Mouse (Mus musculus) ES-E14 (cell line): ENCODE data around the gene Insrr. TPM values are rescaled to one million over a fixed set of nuclear protein-coding genes. Genes with fewer than 3 reads are reported as not detected.

Experiments used
- DNase-seq: peaks from one replicate; pipeline ENCODE4 v3.0.0-alpha.2; 2013; ENCODE audit warnings: low read depth, low spot score
- H3K27ac ChIP-seq: 2 replicates; pipeline ENCODE4 v1.5.1; 2012; ENCODE audit warnings: low read depth, mild to moderate bottlenecking, low read length, moderate library complexity, mixed read lengths; ENCODE audit not compliant: poor library complexity, insufficient read depth, severe bottlenecking
- H3K36me3 ChIP-seq: 2 replicates; pipeline ENCODE4 v1.6.1; 2012; ENCODE audit warnings: mild to moderate bottlenecking, low read length, moderate library complexity, mixed read lengths; ENCODE audit not compliant: control insufficient read depth, poor library complexity, insufficient read depth, severe bottlenecking
- H3K4me1 ChIP-seq, 2 experiments: fragments of 150-350 bp in 1 of 2; sonication (generic) in 1 of 2; 2 replicates each; pipeline ENCODE4 v1.6.1; 2012; ENCODE audit warnings: low read length in 2 of 2, mild to moderate bottlenecking in 1 of 2, mixed read lengths in 1 of 2; ENCODE audit not compliant: control insufficient read depth in 2 of 2, insufficient read depth in 2 of 2, poor library complexity in 1 of 2
- H3K4me3 ChIP-seq, 2 experiments: fragments of 150-350 bp in 1 of 2; sonication (generic) in 1 of 2; 2 replicates each; pipeline ENCODE4 v1.5.1; 2012; ENCODE audit warnings: low read length in 2 of 2, low read depth in 1 of 2, mild to moderate bottlenecking in 1 of 2, mixed read lengths in 1 of 2; ENCODE audit not compliant: insufficient read depth in 1 of 2, poor library complexity in 1 of 2, severe bottlenecking in 1 of 2
- H3K9ac ChIP-seq: 2 replicates; pipeline ENCODE4 v1.6.1; 2012; ENCODE audit warnings: low read depth, mild to moderate bottlenecking, low read length, mixed read lengths; ENCODE audit not compliant: poor library complexity, insufficient read depth, severe bottlenecking
- H3K9me3 ChIP-seq: fragments of 150-350 bp; sonication (generic); 2 replicates; pipeline ENCODE4 v1.6.1; 2012; ENCODE audit warnings: low read depth, mild to moderate bottlenecking, low read length; ENCODE audit not compliant: control insufficient read depth, insufficient read depth
- CHD2 ChIP-seq: IDR thresholded peaks from 2 replicates; pipeline ENCODE4 v1.6.1; 2014; ENCODE audit warnings: mild to moderate bottlenecking, low read depth, low read length, inconsistent platforms
- HCFC1 ChIP-seq: IDR thresholded peaks from 2 replicates; pipeline ENCODE4 v1.6.1; 2012; ENCODE audit warnings: low read length, inconsistent platforms, borderline replicate concordance; ENCODE audit not compliant: insufficient read depth
- MAFK ChIP-seq: IDR thresholded peaks from 2 replicates; pipeline ENCODE4 v1.6.1; 2014; ENCODE audit warnings: mild to moderate bottlenecking, low read depth, low read length, inconsistent platforms; ENCODE audit not compliant: insufficient read depth
- ZC3H11A ChIP-seq: IDR thresholded peaks from 2 replicates; pipeline ENCODE4 v1.6.1; 2012; ENCODE audit warnings: low read depth, mild to moderate bottlenecking, inconsistent platforms, low read length, borderline replicate concordance
- ZNF384 ChIP-seq: IDR thresholded peaks from 2 replicates; pipeline ENCODE4 v1.6.1; 2012; ENCODE audit warnings: low read depth, low read length, inconsistent platforms
- in situ Hi-C, 2 experiments: fragments of 600-800 bp; cut with MboI; formaldehyde crosslinking; loops; one replicate each; pipeline ENCODE4 v1.15.1; 2025; ENCODE audit warnings: low sequenced_read_pairs in 2 of 2, inconsistent platforms in 1 of 2; ENCODE audit not compliant: unreplicated experiment in 2 of 2
- total RNA-seq: library from RNA; depleted of rRNA; stranded (reverse); fragments of 300-350 nt; gene quantifications from 2 replicates; pipeline ENCODE4 v1.2.3, GENCODE M21; 2012

Insrr gene
- total RNA-seq, 1 experiment = 0.18 TPM

DNA sequence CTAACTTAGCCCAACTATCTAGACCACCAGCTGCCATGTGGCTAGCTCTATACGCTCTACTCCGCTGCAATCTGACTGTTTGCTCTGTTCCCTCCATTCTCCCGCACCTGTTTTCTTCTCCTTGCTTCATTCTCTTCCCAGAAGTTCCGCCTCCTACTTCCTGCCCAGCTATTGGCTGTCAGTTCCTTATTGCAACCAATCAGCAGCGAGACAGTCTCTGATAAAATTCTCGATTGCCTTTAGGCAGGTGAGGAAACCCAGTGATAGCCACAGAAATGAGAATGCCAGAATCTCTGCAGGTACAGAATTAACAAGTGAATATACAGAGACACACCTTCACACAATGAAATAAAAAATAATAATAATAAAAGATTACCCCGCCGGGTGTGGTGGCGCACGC, 32.3 kb downstream of the Insrr start:
- Histone ChIP-seq H3K36me3 (no peaks in the 10 kb centered on the region), H3K9me3 (no peaks in the 10 kb centered on the region), H3K4me1 (0 out of 4 replicates have a peak, but pooled peaks cover 0 to 2% of the 10 kb centered on the region in 2 experiments), H3K27ac (no peak overlapping the region), H3K4me3 (no peak overlapping the region; a peak in 1 of 4 replicates), H3K9ac (no peak overlapping the region)
- peak; percentile 37 for DNase-seq
- in situ Hi-C loops = no loop called here
- TF ChIP-seq HCFC1 (no peak), CHD2 (0 out of 2 replicates have a peak, but pooled peaks have one; percentile 28)

DNA sequence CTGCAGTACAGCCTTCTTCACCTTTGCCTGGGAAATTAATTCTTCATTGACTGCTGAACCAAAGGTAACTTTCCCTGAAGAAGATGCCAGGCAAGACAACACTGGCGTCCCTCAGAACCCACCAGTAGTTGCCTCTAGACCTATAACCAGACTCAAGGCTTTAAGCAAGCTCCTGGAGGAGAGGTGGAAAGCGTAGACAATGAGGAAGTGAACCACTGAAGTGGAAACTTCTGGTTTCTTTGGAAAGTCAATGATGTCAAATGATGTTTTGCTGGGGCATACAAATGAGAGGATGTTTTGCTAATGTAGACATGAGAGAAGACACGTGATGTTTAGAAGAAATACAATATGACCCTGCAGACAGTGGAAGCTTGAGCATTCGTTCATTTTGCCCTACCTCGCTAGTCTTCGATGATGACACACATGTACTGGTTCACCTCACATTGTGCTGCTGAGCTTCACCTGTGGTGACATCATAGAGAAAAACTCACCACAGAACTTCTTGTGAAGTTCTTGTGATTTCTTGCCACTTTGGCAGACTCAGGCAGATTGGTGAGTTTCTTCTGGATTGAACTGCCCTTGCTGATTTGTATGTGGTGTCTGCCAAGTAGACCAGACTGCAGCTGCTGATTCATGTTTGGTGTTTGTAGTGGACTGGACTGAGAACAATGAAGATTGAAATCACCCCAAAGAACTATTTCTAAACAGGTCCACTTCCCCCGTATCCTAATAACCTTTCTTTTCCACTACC, 35.5 kb downstream of the Insrr start:
- Histone ChIP-seq H3K27ac (no peak overlapping the region), H3K4me3 (no peak overlapping the region), H3K36me3 (no peaks in the 10 kb centered on the region), H3K9ac (no peak overlapping the region), H3K9me3 (no peaks in the 10 kb centered on the region), H3K4me1 (0 out of 4 replicates have a peak, but pooled peaks cover 0 to 2% of the 10 kb centered on the region in 2 experiments)
- TF ChIP-seq CHD2 (no peak), ZNF384 (no peak)
- in situ Hi-C loops = no loop called here
- DNase-seq = no peak

DNA sequence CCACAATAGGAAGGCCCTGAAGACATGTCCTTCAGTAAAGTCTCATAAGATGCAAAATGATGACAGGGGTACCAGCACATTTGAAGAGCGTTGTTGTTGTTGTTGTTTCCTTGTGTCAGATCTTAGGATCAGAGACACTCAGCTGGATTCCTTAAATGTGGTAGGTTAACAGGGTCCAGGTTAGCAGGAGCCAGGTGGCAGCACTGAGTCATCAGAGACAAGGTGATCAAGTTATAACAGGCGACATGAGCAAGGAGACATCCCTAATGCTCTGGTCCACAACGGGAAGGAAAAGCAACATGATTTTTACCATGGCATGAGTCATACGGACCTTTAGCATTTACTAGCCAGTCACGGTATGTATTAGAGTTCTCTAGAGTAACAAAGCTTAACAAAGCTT, 36.7 kb downstream of the Insrr start:
- H3K27ac ChIP-seq = no peak overlapping the region
- in situ Hi-C loops = no loop called here
- H3K36me3 ChIP-seq = no peaks in the 10 kb centered on the region
- no peaks in the 10 kb centered on the region for H3K9me3 ChIP-seq
- no peak for DNase-seq
- 0 out of 4 replicates have a peak, but pooled peaks cover 0 to 2% of the 10 kb centered on the region in 2 experiments for H3K4me1 ChIP-seq
- TF ChIP-seq ZNF384 (no peak), HCFC1 (no peak), CHD2 (no peak), ZC3H11A (no peak), MAFK (no peak)
- no peak overlapping the region for H3K9ac ChIP-seq
- H3K4me3 ChIP-seq = no peak overlapping the region

DNA sequence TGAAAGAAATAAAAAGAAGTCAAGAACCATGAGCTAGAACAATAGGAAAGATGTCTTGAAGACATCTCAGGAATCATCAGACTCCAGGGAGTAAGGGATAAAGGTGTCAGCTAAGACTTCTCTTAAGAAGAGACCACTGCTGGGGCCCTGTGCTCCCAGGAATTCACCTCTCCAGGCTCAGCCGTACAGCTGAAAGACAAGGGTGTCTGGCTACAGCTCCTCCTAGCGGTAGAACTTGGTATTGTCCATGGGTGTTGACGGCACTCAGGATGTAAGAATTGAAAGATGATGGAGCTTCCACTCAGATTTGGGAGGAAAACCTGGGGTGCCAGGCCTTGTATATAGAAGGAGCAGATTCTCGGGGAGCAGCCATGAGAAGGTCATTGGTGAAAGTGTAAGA, 41.9 kb downstream of the Insrr start:
- TF ChIP-seq HCFC1 = no peak
- no peak for TF ChIP-seq CHD2
- no peak for TF ChIP-seq MAFK
- TF ChIP-seq ZNF384 = no peak
- peak; percentile 7; the same call in 1 of the 2 replicates for TF ChIP-seq ZC3H11A
- Histone ChIP-seq H3K36me3 (no peaks in the 10 kb centered on the region), H3K4me1 (no peaks in the 10 kb centered on the region), H3K27ac (no peak overlapping the region), H3K4me3 (no peak overlapping the region), H3K9ac (no peak overlapping the region), H3K9me3 (no peaks in the 10 kb centered on the region)
- in situ Hi-C loops = no loop called here
- peak; percentile 86 for DNase-seq

DNA sequence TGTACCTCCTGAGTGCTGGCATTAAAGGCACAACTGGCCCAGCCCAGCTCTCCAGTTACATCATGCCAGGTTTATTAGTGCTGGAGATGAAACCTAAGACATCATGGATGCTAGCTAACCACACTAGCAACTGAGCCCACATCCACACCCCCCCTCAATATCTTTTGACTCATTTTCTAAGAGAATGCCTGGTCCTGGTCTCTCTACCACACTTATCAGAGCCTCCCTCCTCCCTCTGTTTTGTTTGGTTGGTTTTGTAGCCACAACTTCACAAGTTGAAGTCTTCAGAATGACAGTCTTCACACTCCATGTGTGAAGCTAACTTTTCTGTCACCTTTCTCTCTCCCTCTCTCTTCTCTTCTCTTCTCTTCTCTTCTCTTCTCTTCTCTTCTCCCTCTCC, 44.1 kb downstream of the Insrr start:
- Histone ChIP-seq H3K27ac (no peak overlapping the region), H3K4me3 (no peak overlapping the region), H3K9ac (no peak overlapping the region), H3K9me3 (no peaks in the 10 kb centered on the region), H3K4me1 (no peaks in the 10 kb centered on the region), H3K36me3 (no peaks in the 10 kb centered on the region)
- no peak for DNase-seq
- in situ Hi-C loops = no loop called here
- TF ChIP-seq MAFK (no peak), ZC3H11A (no peak), ZNF384 (no peak), HCFC1 (no peak), CHD2 (no peak)
